Mouse (Mus musculus): ENCODE data around the gene Angel2. TPM values are rescaled to one million over a fixed set of nuclear protein-coding genes. Genes with fewer than 3 reads are reported as not detected.

The Angel2 gene
- polyA plus RNA-seq, 2 experiments = 11.8 to 15.3 TPM

DNA sequence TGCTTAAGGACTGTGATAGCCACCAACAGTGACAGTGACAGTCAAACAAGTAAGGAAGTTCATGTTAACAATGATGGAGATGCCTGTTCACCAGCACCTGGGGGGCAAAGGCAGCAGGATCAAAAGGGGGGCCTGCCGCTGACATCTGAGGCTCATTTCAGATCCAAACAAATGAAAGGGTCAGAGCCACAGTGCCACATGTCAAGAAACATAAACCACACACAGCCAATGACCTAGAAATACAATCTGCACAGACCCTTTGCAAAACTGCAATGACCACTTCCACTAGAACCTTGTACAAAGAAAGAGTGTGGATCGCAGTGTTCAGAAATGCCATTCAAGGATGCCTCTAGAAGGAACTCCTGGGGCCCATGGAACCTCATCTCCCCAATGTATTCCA is 36.9 kb upstream of the Angel2 start:
- H3K4me1 ChIP-seq (replicated peaks; ENCODE audit: control insufficient read depth in 2 of 2, insufficient read depth in 2 of 2, low read length in 1 of 2) = peaks cover 0 to 1% of the 10 kb centered on the region in 2 experiments; a peak in 2 of 4 replicates
- H3K4me2 ChIP-seq (ENCODE audit: low read depth) = no peak overlapping the region
- no peak overlapping the region for H3K27ac ChIP-seq
- ATAC-seq (ENCODE audit: insufficient read depth) (no peak), DNase-seq (ENCODE audit: low read depth in 3 of 3, low spot score in 3 of 3) (no peak)
- H3K36me3 ChIP-seq (replicated peaks; ENCODE audit: control insufficient read depth, insufficient read depth, low read depth) = no peaks in the 10 kb centered on the region
- H3K4me3 ChIP-seq (ENCODE audit: insufficient read depth in 1 of 2, low read depth in 2 of 2, low read length in 2 of 2) = no peak overlapping the region
- H3K27me3 ChIP-seq (ENCODE audit: control insufficient read depth, insufficient read depth, low read length) = no peaks in the 10 kb centered on the region
- TF ChIP-seq CTCF (IDR thresholded peaks at IDR 0.05; ENCODE audit: low read depth) (no peak), EP300 (IDR thresholded peaks at IDR 0.05; ENCODE audit: low read depth) (no peak)
- no peak overlapping the region for H3K9ac ChIP-seq (replicated peaks)
- 86% methylated on average over 2 of the region's 2 CpGs for WGBS (ENCODE audit: insufficient replicate concordance)
- no peaks in the 10 kb centered on the region for H3K9me3 ChIP-seq (ENCODE audit: control insufficient read depth, low read length)

GRCm38 (mm10) chr1:190888646-190889045 is 36.3 kb upstream of the Angel2 start:
- ATAC-seq (ENCODE audit: insufficient read depth) (no peak), DNase-seq (ENCODE audit: low read depth in 3 of 3, low spot score in 3 of 3) (no peak)
- H3K27me3 ChIP-seq (ENCODE audit: control insufficient read depth, insufficient read depth, low read length) = no peaks in the 10 kb centered on the region
- whole genome bisulfite sequencing (ENCODE audit: insufficient replicate concordance) = 81% methylated on average over 16 of the region's 16 CpGs
- no peak overlapping the region for H3K4me3 ChIP-seq (ENCODE audit: insufficient read depth in 1 of 2, low read depth in 2 of 2, low read length in 2 of 2)
- H3K9me3 ChIP-seq (ENCODE audit: control insufficient read depth, low read length) = no peaks in the 10 kb centered on the region
- no peaks in the 10 kb centered on the region for H3K36me3 ChIP-seq (replicated peaks; ENCODE audit: control insufficient read depth, insufficient read depth, low read depth)
- TF ChIP-seq EP300 (IDR thresholded peaks at IDR 0.05; ENCODE audit: low read depth) = no peak
- TF ChIP-seq CTCF (IDR thresholded peaks at IDR 0.05; ENCODE audit: low read depth) = no peak
- no peak overlapping the region for H3K4me2 ChIP-seq (ENCODE audit: low read depth)
- no peak overlapping the region for H3K27ac ChIP-seq
- H3K9ac ChIP-seq (replicated peaks) = no peak overlapping the region
- peaks cover 0 to 4% of the 10 kb centered on the region in 2 experiments; a peak in 2 of 4 replicates for H3K4me1 ChIP-seq (replicated peaks; ENCODE audit: control insufficient read depth in 2 of 2, insufficient read depth in 2 of 2, low read length in 1 of 2)

DNA sequence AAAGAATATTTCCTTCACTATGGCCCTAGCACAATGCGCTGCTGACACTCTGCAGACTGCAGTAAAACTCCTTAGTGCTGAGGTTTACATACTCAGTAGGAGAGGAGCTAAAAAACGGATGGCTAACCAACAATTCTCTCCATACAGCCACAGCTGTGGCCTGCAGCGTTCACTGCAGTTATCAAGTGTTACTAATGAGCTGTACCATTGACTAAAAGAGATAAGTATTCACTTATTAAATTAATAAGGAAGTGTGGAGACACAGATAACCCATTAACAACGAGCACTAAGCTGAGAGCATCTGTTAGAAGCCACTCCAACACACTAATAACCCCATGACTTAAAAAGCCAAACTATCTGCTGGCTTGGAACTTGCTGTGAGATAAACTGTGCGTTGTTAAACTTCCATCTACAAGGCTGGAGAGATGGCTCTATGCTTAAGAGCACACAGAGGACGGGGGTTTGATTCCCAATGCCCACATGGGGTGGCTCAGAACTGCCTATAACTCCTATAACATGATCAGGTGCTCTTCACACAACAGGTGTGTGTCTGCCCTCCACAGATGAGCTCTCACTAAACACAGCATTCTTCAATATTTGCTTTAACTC is 31.2 kb upstream of the Angel2 start:
- no peak for DNase-seq (ENCODE audit: low read depth in 3 of 3, low spot score in 3 of 3)
- peak; percentile 74 for ATAC-seq (ENCODE audit: insufficient read depth)
- Histone ChIP-seq H3K27me3 (ENCODE audit: control insufficient read depth, insufficient read depth, low read length) (no peaks in the 10 kb centered on the region), H3K9me3 (ENCODE audit: control insufficient read depth, low read length) (no peaks in the 10 kb centered on the region), H3K9ac (replicated peaks) (no peak overlapping the region), H3K27ac (no peak overlapping the region), H3K4me2 (ENCODE audit: low read depth) (no peak overlapping the region), H3K36me3 (replicated peaks; ENCODE audit: control insufficient read depth, insufficient read depth, low read depth) (no peaks in the 10 kb centered on the region), H3K4me3 (ENCODE audit: insufficient read depth in 1 of 2, low read depth in 2 of 2, low read length in 2 of 2) (no peak overlapping the region), H3K4me1 (replicated peaks; ENCODE audit: control insufficient read depth in 2 of 2, insufficient read depth in 2 of 2, low read length in 1 of 2) (peaks cover 0 to 7% of the 10 kb centered on the region in 2 experiments; a peak in 2 of 4 replicates)
- 19% methylated on average over 6 of the region's 6 CpGs for WGBS (ENCODE audit: insufficient replicate concordance)
- TF ChIP-seq CTCF (IDR thresholded peaks at IDR 0.05; ENCODE audit: low read depth) (no peak), EP300 (IDR thresholded peaks at IDR 0.05; ENCODE audit: low read depth) (no peak)

- ATAC-seq (ENCODE audit: insufficient read depth) = no peak
- H3K27ac ChIP-seq = no peak overlapping the region
- WGBS (ENCODE audit: insufficient replicate concordance) = 66% methylated on average over 3 of the region's 3 CpGs
These were observed 26.7 kb upstream of the Angel2 start for GRCm38 (mm10) chr1:190898186-190898585.

GRCm38 (mm10) chr1:190898899-190899575 is 25.9 kb upstream of the Angel2 start:
- H3K9ac ChIP-seq (replicated peaks) = no peak overlapping the region
- no peaks in the 10 kb centered on the region for H3K27me3 ChIP-seq (ENCODE audit: control insufficient read depth, insufficient read depth, low read length)
- no peaks in the 10 kb centered on the region for H3K9me3 ChIP-seq (ENCODE audit: control insufficient read depth, low read length)
- H3K4me1 ChIP-seq (replicated peaks; ENCODE audit: control insufficient read depth in 2 of 2, insufficient read depth in 2 of 2, low read length in 1 of 2) = peaks cover 0 to under 1% of the 10 kb centered on the region in 2 experiments; a peak in 1 of 4 replicates
- no peak for ATAC-seq (ENCODE audit: insufficient read depth)
- no peak for TF ChIP-seq CTCF (IDR thresholded peaks at IDR 0.05; ENCODE audit: low read depth)
- TF ChIP-seq EP300 (IDR thresholded peaks at IDR 0.05; ENCODE audit: low read depth) = no peak
- H3K4me2 ChIP-seq (ENCODE audit: low read depth) = no peak overlapping the region
- DNase-seq (ENCODE audit: low read depth in 3 of 3, low spot score in 3 of 3) = no peak
- no peaks in the 10 kb centered on the region for H3K36me3 ChIP-seq (replicated peaks; ENCODE audit: control insufficient read depth, insufficient read depth, low read depth)
- H3K27ac ChIP-seq = no peak overlapping the region
- H3K4me3 ChIP-seq (ENCODE audit: insufficient read depth in 1 of 2, low read depth in 2 of 2, low read length in 2 of 2) = no peak overlapping the region
- WGBS (ENCODE audit: insufficient replicate concordance) = 71% methylated on average over 9 of the region's 9 CpGs

More at GRCm38 (mm10) chr1:190898186-190898585, 26.7 kb upstream of the Angel2 start:
- Histone ChIP-seq H3K27me3 (ENCODE audit: control insufficient read depth, insufficient read depth, low read length) (no peaks in the 10 kb centered on the region), H3K36me3 (replicated peaks; ENCODE audit: control insufficient read depth, insufficient read depth, low read depth) (no peaks in the 10 kb centered on the region), H3K4me2 (ENCODE audit: low read depth) (no peak overlapping the region), H3K4me3 (ENCODE audit: insufficient read depth in 1 of 2, low read depth in 2 of 2, low read length in 2 of 2) (no peak overlapping the region), H3K4me1 (replicated peaks; ENCODE audit: control insufficient read depth in 2 of 2, insufficient read depth in 2 of 2, low read length in 1 of 2) (peaks cover 0 to 5% of the 10 kb centered on the region in 2 experiments; a peak in 2 of 4 replicates), H3K9me3 (ENCODE audit: control insufficient read depth, low read length) (no peaks in the 10 kb centered on the region), H3K9ac (replicated peaks) (no peak overlapping the region)
- DNase-seq (ENCODE audit: low read depth in 3 of 3, low spot score in 3 of 3) = no peak
- no peak for TF ChIP-seq CTCF (IDR thresholded peaks at IDR 0.05; ENCODE audit: low read depth)
- TF ChIP-seq EP300 (IDR thresholded peaks at IDR 0.05; ENCODE audit: low read depth) = no peak
